Mouse (Mus musculus) hindbrain, embryonic 15.5 days (tissue): Measurements from ENCODE around the gene Zdhhc22. TPM values are rescaled to one million over a fixed set of nuclear protein-coding genes. Genes with fewer than 3 reads are reported as not detected.
A peak's percentile ranks its signal among the peaks of the same experiment; 100 is the strongest.

Experiments used
- ATAC-seq: fragments of 200-750 bp; cut with Nextera tagmentation; 2 replicates; pipeline ENCODE4 v1.8.0; 2017; ENCODE audit warnings: low read depth, moderate number of reproducible peaks, moderate TSS enrichment; ENCODE audit not compliant: low FRiP score
- H3K27ac ChIP-seq: fragments of 300-500 bp; sonication (generic); replicated peaks from 2 replicates; pipeline ENCODE4 v1.5.1; 2015; ENCODE audit warnings: mild to moderate bottlenecking, inconsistent platforms
- H3K27me3 ChIP-seq: fragments of 300-500 bp; sonication (generic); 2 replicates; pipeline ENCODE4 v1.6.1; 2015; ENCODE audit warnings: control low read depth, inconsistent platforms
- H3K36me3 ChIP-seq: fragments of 300-500 bp; sonication (generic); 2 replicates; pipeline ENCODE4 v1.6.1; 2015; ENCODE audit warnings: control low read depth, inconsistent platforms
- H3K4me1 ChIP-seq: fragments of 300-500 bp; sonication (generic); replicated peaks from 2 replicates; pipeline ENCODE4 v1.6.1; 2015; ENCODE audit warnings: control low read depth, inconsistent platforms
- H3K4me2 ChIP-seq: fragments of 300-500 bp; sonication (generic); 2 replicates; pipeline ENCODE4 v1.6.1; 2015; ENCODE audit warnings: moderate library complexity, mild to moderate bottlenecking, inconsistent platforms
- H3K4me3 ChIP-seq: fragments of 300-500 bp; sonication (generic); 2 replicates; pipeline ENCODE4 v1.5.1; 2015; ENCODE audit warnings: mild to moderate bottlenecking, inconsistent platforms
- H3K9ac ChIP-seq: fragments of 300-500 bp; sonication (generic); 2 replicates; pipeline ENCODE4 v1.6.1; 2015; ENCODE audit warnings: inconsistent platforms
- H3K9me3 ChIP-seq: fragments of 300-500 bp; sonication (generic); 2 replicates; pipeline ENCODE4 v1.6.1; 2016; ENCODE audit warnings: control low read depth, inconsistent platforms
- WGBS: fragments of 180-500 bp; shearing (Covaris S2); methylation state at CpG from one replicate; pipeline ENCODE4 v1.1.7; 2015; 5-methylcytosine and 5-hydroxymethylcytosine counted together
- polyA plus RNA-seq: library from polyadenylated mRNA; unstranded; fragments of >200 nt; fragmentation: Nextera tagmentation; extraction: Ambion mirVana; gene quantifications from 2 replicates; pipeline ENCODE4 v1.2.1, GENCODE M21; 2015

The Zdhhc22 gene
- polyA plus RNA-seq, 1 experiment from 2014 or later: 22.0 TPM

DNA sequence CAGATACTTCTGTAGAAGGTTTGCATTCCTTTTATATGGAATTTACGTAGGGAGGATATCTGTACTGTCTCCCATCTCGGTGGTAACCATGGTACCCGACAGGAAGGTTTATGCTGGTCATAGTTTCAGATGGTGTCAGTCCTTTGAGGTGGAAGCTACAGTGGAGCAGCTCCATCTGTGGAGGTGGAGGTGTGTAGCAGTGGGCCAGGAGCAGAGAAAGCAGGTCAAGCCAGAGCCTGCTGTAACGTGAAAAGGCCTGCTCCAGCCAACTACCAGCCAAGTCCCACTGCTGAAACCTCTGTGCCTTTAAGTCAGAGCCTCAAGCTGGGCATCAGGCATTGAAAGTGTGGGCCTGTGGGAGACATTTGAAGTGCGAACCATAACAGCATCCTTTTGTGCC, 31.7 kb downstream of the Zdhhc22 start:
- H3K27me3 ChIP-seq: no peaks in the 10 kb centered on the region
- no peak overlapping the region for H3K4me3 ChIP-seq
- no peak overlapping the region for H3K4me2 ChIP-seq
- peaks cover 76% of the 10 kb centered on the region for H3K36me3 ChIP-seq
- no peaks in the 10 kb centered on the region for H3K4me1 ChIP-seq
- no peaks in the 10 kb centered on the region for H3K9me3 ChIP-seq
- H3K9ac ChIP-seq: no peak overlapping the region
- ATAC-seq: no peak
- H3K27ac ChIP-seq: no peak overlapping the region
- WGBS: 92% methylated on average over 5 of the region's 5 CpGs

GRCm38 (mm10) chr12:86955894-86956293, 34.3 kb downstream of the Zdhhc22 start:
- Histone ChIP-seq H3K4me3 (no peak overlapping the region), H3K9ac (no peak overlapping the region), H3K27ac (no peak overlapping the region), H3K4me2 (no peak overlapping the region), H3K27me3 (no peaks in the 10 kb centered on the region), H3K9me3 (no peaks in the 10 kb centered on the region), H3K36me3 (peaks cover 58% of the 10 kb centered on the region), H3K4me1 (0 out of 2 replicates have a peak, but pooled peaks cover 6% of the 10 kb centered on the region)
- no peak for ATAC-seq
- WGBS: 95% methylated on average over 2 of the region's 2 CpGs

GRCm38 (mm10) chr12:86952331-86952850, 37.8 kb downstream of the Zdhhc22 start:
- Histone ChIP-seq H3K36me3 (peaks cover 30% of the 10 kb centered on the region), H3K4me2 (no peak overlapping the region), H3K4me3 (no peak overlapping the region), H3K9me3 (no peaks in the 10 kb centered on the region), H3K27me3 (no peaks in the 10 kb centered on the region), H3K4me1 (peaks cover 38% of the 10 kb centered on the region), H3K9ac (no peak overlapping the region), H3K27ac (no peak overlapping the region)
- ATAC-seq: no peak
- WGBS: 71% methylated on average over 10 of the region's 10 CpGs

- WGBS: 95% methylated on average over 3 of the region's 3 CpGs
- Histone ChIP-seq H3K4me2 (no peak overlapping the region), H3K27ac (no peak overlapping the region), H3K9me3 (no peaks in the 10 kb centered on the region), H3K36me3 (peaks cover 20% of the 10 kb centered on the region), H3K27me3 (no peaks in the 10 kb centered on the region), H3K4me1 (peaks cover 42% of the 10 kb centered on the region), H3K9ac (no peak overlapping the region), H3K4me3 (no peak overlapping the region)
- no peak for ATAC-seq
These were observed 39.3 kb downstream of the Zdhhc22 start for GRCm38 (mm10) chr12:86950961-86951360.

DNA sequence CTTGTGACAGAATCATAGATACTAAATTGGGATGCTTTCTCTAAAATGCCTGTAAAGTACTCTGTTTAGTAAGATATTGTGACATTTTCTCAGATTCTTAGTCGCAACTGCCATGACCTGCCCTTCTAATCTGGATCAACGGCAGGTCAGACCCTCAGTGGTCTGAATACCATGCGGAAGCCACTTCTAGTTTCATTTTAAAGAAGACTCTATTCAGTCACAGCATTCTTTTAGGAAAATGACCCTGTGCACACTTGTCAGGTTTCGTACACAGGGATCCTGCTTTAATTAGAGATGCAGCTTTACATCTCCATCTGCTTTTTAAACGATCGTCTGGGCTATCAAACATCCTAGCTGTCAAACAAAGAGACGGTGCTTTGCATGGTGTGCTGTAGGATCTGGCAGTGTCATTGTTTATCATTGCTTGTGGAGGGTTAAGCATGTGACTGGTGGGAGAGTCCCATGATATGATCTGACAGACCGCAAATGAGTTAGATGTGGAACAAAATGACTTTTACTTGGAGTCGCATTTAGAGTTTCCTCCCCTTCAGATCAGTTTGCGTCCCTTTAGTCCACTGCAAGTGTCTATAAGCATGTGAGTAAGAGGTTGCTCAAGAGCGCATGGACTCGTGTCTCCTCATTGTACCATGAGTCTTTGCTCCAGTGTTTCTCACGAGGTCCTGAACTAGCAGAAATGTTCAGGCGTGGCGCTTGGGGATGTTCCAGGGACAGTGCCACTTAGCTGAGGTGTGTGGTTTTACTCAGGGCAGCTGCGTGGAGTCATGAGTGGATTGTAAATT, 39.9 kb downstream of the Zdhhc22 start:
- H3K36me3 ChIP-seq: peaks cover 17% of the 10 kb centered on the region
- H3K9me3 ChIP-seq: no peaks in the 10 kb centered on the region
- no peak overlapping the region for H3K4me3 ChIP-seq
- H3K9ac ChIP-seq: no peak overlapping the region
- peaks cover 46% of the 10 kb centered on the region for H3K4me1 ChIP-seq
- H3K27ac ChIP-seq: no peak overlapping the region
- ATAC-seq: no peak
- no peaks in the 10 kb centered on the region for H3K27me3 ChIP-seq
- 0 out of 2 replicates have a peak overlapping the region, but pooled peaks have one; percentile 14 for H3K4me2 ChIP-seq
- WGBS: 72% methylated on average over 16 of the region's 16 CpGs

DNA sequence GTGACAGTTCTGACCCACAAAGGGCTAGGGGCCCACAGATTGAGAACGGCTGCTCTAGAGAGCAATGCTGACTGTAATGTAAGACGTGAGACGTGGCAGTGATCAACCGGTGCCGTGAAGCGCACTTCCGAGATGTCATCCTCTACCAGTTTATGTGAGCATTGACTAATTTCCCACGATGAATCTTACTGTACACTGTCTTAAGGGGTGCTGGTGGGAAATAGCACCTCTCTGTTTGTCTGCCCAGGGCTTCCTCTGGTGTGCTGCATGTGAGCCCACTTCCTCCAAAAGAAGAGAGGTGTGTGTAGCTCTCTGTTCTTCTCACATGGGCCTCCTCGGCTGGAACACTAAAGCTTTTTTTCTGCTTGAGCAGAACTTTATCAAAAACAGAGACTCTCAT, 40.7 kb downstream of the Zdhhc22 start:
- no peak overlapping the region for H3K9ac ChIP-seq
- no peaks in the 10 kb centered on the region for H3K9me3 ChIP-seq
- no peak overlapping the region for H3K4me2 ChIP-seq
- H3K27me3 ChIP-seq: no peaks in the 10 kb centered on the region
- H3K36me3 ChIP-seq: peaks cover 11% of the 10 kb centered on the region
- no peak for ATAC-seq
- 86% methylated on average over 9 of the region's 9 CpGs for WGBS
- H3K4me1 ChIP-seq: peaks cover 54% of the 10 kb centered on the region
- no peak overlapping the region for H3K4me3 ChIP-seq
- H3K27ac ChIP-seq: no peak overlapping the region

- H3K4me1 ChIP-seq: peaks cover 54% of the 10 kb centered on the region
- H3K9ac ChIP-seq: peak overlapping the region; percentile 92
- ATAC-seq: no peak
- peak overlapping the region; percentile 63 for H3K4me3 ChIP-seq
- H3K9me3 ChIP-seq: no peaks in the 10 kb centered on the region
- peaks cover 6% of the 10 kb centered on the region; the same call in 1 of the 2 replicates for H3K36me3 ChIP-seq
- peak overlapping the region; percentile 99 for H3K27ac ChIP-seq
- no peaks in the 10 kb centered on the region for H3K27me3 ChIP-seq
- H3K4me2 ChIP-seq: peak overlapping the region; percentile 96
- WGBS: 60% methylated on average over 6 of the region's 6 CpGs
These were observed 41.6 kb downstream of the Zdhhc22 start for GRCm38 (mm10) chr12:86948627-86949026.

DNA sequence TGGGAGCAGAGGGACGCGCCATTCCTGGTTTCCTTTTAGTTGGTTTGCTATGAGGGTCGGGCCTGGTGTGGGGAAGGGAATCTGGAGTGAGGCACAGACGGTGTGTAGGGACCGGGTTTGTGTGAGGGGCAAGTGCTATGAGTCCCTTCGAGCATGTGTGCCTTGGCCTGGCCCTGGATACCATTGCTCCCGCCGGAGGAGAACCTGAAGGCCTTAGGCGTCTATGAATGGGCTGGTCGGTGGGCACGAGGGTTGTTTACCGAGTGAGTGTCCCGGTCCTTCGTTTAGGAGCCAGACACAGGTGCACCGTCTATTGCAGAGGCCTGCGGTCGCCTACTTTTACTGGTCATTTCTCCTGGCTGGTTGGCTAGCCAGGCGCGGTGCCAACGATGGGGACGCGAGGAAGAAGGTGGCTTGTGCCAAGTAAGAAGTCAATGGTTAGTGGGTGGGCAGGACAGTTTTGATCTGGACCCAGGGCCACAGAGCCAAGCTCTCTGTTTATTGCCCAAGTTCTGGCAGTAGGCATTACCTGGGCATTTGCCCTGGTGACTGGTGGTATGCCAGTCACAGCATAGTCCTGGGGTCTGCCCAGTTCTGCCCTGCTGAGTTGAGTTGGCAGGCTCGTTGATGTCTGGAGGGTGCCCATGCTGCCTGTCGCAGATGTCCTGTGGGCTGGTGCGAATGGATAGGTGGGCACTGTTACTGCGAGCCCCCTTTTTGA, 42.4 kb downstream of the Zdhhc22 start:
- 12% methylated on average over 26 of the region's 26 CpGs for WGBS
- H3K27ac ChIP-seq: peak overlapping the region; percentile 99
- peaks cover under 1% of the 10 kb centered on the region; the same call in 1 of the 2 replicates for H3K36me3 ChIP-seq
- H3K4me3 ChIP-seq: peak overlapping the region; percentile 63
- ATAC-seq: peak; percentile 28
- peaks cover 56% of the 10 kb centered on the region for H3K4me1 ChIP-seq
- peak overlapping the region; percentile 92 for H3K9ac ChIP-seq
- H3K27me3 ChIP-seq: no peaks in the 10 kb centered on the region
- H3K4me2 ChIP-seq: peak overlapping the region; percentile 96
- no peaks in the 10 kb centered on the region for H3K9me3 ChIP-seq

DNA sequence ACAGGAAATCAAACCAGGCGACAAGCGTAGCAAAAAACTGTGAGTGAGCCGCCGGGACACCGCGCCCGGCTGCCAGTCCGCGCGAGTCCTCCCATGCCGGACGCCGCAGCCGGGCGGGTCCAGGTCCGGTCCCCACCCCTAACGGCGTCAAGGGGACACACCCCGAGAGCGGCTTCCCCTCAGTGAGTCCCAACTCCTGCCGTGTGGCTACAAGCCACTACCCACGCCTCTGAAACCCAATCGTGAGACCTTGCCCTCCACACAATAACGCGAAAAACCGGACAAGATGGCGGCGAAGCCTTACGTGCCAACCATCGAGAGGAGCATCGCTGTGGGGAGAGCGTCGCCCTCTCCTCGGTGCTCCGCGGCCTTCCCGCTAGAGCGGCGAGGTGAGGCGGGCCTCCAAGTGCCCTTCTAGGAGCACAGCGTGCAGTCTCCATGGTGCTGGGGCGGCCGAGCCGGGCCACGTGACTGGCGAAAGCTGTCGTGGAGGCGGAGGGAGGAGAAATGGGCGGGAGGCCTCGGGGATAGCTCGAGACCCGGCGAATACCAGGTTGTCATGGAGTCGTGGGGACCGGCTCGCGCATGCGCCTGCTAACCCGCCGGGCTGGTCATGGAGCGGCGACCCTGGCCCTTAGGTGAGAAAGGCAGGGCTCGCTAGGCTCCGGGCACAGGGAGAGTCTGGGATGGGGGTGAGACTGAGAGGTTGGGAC, 43.2 kb downstream of the Zdhhc22 start, which contains the start of gene Cipc:
Gene Cipc, plus strand, starts transcription at position 182 of the 713 bp plus-strand sequence.
- H3K4me3 ChIP-seq: peak within 1 kb of the TSS; percentile 63
- no peaks in the 10 kb centered on the region for H3K9me3 ChIP-seq
- H3K9ac ChIP-seq: peak within 1 kb of the TSS; percentile 92
- peak within 1 kb of the TSS; percentile 99 for H3K27ac ChIP-seq
- no peaks in the 10 kb centered on the region for H3K27me3 ChIP-seq
- no peaks in the 10 kb centered on the region for H3K36me3 ChIP-seq
- peak; percentile 98 for ATAC-seq
- H3K4me2 ChIP-seq: peak within 1 kb of the TSS; percentile 96
- H3K4me1 ChIP-seq: peaks cover 61% of the 10 kb centered on the region
- under 1% methylated on average over 64 of the region's 64 CpGs for WGBS

DNA sequence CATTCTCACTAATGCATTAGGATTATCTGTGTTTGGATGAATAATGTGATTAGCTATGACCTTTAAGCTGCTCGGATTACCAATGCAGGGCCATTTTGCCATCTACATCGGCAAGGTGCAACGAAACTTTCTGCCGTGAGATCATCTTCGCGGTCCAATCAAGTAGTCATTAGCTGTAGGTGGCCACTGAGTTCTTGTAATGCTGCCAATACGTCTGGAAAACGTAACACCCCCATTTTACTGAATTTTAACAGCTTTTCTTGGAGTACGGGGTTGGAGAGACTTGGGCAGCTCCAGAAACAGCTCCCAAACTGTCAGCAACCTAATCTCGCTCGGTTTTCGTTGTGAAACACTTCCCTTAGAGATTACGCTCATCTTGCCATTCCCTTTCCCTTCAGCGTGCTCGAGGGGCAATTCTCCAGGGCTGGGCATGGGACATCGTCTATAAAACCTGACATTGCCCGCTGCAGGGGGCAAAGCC, 43.9 kb downstream of the Zdhhc22 start:
- Histone ChIP-seq H3K36me3 (no peaks in the 10 kb centered on the region), H3K4me3 (peak overlapping the region; percentile 63), H3K27me3 (no peaks in the 10 kb centered on the region), H3K9me3 (no peaks in the 10 kb centered on the region), H3K27ac (peak overlapping the region; percentile 99), H3K9ac (peak overlapping the region; percentile 88), H3K4me2 (peak overlapping the region; percentile 96), H3K4me1 (peaks cover 64% of the 10 kb centered on the region)
- ATAC-seq: no peak
- WGBS: under 1% methylated on average over 17 of the region's 17 CpGs

DNA sequence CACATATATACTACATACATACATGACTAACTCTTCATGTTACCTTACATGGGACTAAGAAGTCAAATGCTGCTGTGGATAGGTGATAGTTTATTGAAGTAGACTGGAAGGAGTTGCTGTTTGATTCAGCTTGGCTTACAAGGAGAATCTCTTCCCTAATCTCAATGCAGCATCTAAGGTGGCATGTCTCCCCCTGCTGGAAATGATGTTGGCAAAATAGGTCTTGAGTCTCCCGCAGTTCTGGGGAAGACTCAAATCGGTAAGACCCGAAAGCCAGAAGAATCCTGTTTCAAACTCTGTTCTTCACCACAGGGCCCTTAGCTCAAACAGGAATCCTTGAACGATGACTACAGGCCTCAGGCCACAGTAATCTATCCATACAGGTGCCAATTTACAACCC, 45.1 kb downstream of the Zdhhc22 start:
- Histone ChIP-seq H3K4me2 (no peak overlapping the region), H3K4me1 (peaks cover 69% of the 10 kb centered on the region), H3K27ac (peak overlapping the region; percentile 73), H3K9me3 (no peaks in the 10 kb centered on the region), H3K9ac (no peak overlapping the region; the same call in 1 of the 2 replicates), H3K36me3 (no peaks in the 10 kb centered on the region), H3K27me3 (no peaks in the 10 kb centered on the region), H3K4me3 (no peak overlapping the region)
- no peak for ATAC-seq
- WGBS: 1% methylated on average over 4 of the region's 4 CpGs
